Mouse (Mus musculus) adrenal gland, adult 2 months (tissue): Measurements from ENCODE around the gene Elovl6. TPM values are rescaled to one million over a fixed set of nuclear protein-coding genes. Genes with fewer than 3 reads are reported as not detected.

Source experiments
- microRNA-seq, 2 experiments: library from miRNA; unstranded; fragments of <30 nt; microRNA quantifications; one replicate each; pipeline ENCODE4 v1.2.0; 2021
- polyA plus RNA-seq: library from polyadenylated mRNA; depleted of rRNA; stranded (reverse); fragments of >200 nt; gene quantifications from 2 replicates; pipeline ENCODE4 v1.2.3, GENCODE M21; 2012; rRNA removed
- total RNA-seq, 2 experiments: library from RNA; stranded (reverse); gene quantifications; 2 replicates each; pipeline ENCODE4 v1.2.3; 2021

Gene Elovl6
- total and polyA plus RNA-seq, 3 experiments, result 59.0 to 111 (median 96.0) TPM

Small RNA genes lying within 50 kb of the gene (microRNA-seq; reads per million reads assigned to microRNA genes)
- gene Gm24515, result 0 reads per million in 2 experiments

Other genes with a start within 250 kb of the Elovl6 start
- gene Enpep, start 199.6 kb upstream of the Elovl6 start, total RNA-seq, result 10 to 100 TPM; 10.6 to 18.2 TPM
- 1.5 and 1.6 TPM in 2 replicates for gene Enpep, start 199.6 kb upstream of the Elovl6 start, polyA plus RNA-seq
- 1 to 10 TPM in 1 of 2 experiments, under 1 TPM in 1; 0.66 to 1.1 TPM for gene Egf, start 223.0 kb downstream of the Elovl6 start, total RNA-seq
- 0.54 and 1.7 TPM in 2 replicates for gene Egf, start 223.0 kb downstream of the Elovl6 start, polyA plus RNA-seq